Mouse (Mus musculus): ENCODE measurements around the gene Vsig10. TPM values are rescaled to one million over a fixed set of nuclear protein-coding genes. Genes with fewer than 3 reads are reported as not detected.
A peak's percentile ranks its signal among the peaks of the same experiment; 100 is the strongest.

Gene Vsig10
- polyA plus RNA-seq, 1 experiment: not detected

DNA sequence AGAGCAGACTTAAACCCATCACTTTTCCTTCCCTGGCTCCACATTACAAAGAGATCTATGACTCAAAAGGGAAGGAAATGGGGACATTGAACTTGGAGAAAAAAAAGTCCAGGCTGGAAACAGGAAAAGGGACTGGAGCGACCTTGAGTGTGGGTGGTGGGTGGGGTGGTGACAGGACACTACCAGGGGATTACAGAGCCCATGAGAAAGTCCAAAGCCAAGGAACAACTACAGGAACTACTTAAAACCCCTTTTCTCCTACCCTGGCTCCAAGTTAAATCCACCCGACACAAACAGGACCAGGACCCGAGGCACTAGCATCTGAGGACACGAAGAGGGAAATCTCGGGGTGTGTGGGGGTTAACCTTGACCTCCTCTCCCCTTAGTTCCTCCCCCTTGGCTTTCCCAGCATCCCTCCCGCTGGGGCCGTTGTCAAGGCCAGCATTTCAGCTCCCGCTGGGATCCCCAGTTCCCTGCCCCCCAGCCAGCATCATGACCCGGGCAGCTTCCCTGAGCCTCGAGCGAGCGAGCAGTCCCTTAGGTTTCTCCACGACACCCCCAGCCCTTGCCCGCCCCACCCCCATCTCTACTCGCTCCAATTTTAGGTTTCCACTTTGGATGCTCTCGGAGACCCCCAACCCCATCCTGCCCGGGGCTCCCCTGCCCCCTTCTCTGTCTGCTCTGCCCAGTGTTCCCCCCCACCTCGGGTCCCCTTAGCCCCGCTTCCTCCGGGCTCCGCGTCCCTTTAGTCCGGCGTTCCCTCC lies 37.7 kb downstream of the Vsig10 start:
- Histone ChIP-seq H3K4me3 (ENCODE audit: insufficient read depth, low read depth, low read length) (peak overlapping the region; percentile 96), H3K27ac (ENCODE audit: insufficient read depth, low read depth, low read length) (peak overlapping the region; percentile 83), H3K4me1 (ENCODE audit: control insufficient read depth, insufficient read depth, low read length) (peaks cover 17% of the 10 kb centered on the region)
- TF ChIP-seq POLR2A (IDR thresholded peaks at IDR 0.05; ENCODE audit: insufficient read depth, low read depth, low read length) (peak; percentile 14; the same call in 1 of the 2 replicates), CTCF (IDR thresholded peaks at IDR 0.05; ENCODE audit: insufficient read depth, low read depth, low read length) (no peak)
- WGBS: 1% methylated on average over 21 of the region's 24 CpGs

DNA sequence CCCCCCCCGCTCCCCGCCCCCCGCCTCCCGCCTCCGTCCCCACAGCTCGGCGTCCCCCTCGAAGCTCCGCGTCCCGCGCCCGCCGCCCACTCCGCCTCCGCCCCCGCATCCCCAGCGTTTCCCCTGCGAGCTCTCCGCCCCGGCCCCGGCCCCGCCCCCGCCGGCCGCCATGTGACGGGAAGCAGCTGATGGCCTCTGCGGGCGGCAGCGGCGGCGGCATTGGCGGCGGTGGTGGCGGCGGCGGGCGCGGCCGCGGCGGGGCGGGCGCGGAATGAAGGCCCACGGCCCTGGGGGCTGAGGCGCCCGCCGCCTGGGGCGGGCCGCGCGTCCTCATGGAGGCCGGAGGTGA lies 38.2 kb downstream of the Vsig10 start, which contains the start of gene Wsb2:
TSS of gene Wsb2 (plus strand) at position 176 of the 349 bp plus-strand sequence.
- peak within 1 kb of the TSS; percentile 96 for H3K4me3 ChIP-seq (ENCODE audit: insufficient read depth, low read depth, low read length)
- H3K27ac ChIP-seq (ENCODE audit: insufficient read depth, low read depth, low read length): peak within 1 kb of the TSS; percentile 83
- under 1% methylated on average over 44 of the region's 54 CpGs for WGBS
- peaks cover 20% of the 10 kb centered on the region for H3K4me1 ChIP-seq (ENCODE audit: control insufficient read depth, insufficient read depth, low read length)
- TF ChIP-seq POLR2A (IDR thresholded peaks at IDR 0.05; ENCODE audit: insufficient read depth, low read depth, low read length): no peak; the same call in 1 of the 2 replicates
- TF ChIP-seq CTCF (IDR thresholded peaks at IDR 0.05; ENCODE audit: insufficient read depth, low read depth, low read length): no peak

DNA sequence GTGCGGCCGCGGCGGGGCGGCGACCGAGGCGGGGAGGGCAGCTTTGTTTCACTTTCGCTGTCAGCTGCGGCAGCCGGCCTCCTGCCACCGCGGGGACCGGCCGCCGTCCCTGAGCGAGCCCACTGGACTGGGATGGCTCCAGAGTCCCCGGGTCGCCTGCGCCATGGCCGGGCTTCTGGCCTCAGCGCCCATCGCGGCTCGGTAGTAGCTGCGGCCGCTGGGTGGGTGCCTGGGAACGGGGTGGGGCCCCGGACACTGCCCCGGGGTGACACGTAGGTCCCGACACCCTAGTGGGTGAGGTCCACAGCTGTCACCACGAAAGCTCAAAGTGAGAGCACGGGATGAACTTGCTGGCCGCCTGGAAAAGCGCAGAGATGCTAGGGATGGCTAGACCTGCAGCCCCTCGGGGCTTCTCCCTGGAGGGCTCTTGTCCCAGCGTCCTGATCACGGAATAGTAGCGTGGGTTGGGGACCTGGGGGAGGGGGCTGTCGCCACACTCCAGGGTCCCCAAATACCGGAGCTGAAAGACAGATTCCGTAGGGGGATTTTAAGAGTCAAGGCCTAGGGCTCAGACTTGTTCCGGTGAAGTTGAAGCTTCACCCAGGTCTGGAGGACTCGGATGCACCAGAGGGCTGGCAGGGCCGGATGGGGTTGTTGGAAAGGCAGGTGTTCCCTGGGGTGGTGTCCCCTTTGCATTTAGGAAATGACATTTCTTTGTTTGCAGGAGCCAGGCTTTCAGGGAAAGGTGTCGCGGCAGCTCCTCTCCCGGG lies 38.8 kb downstream of the Vsig10 start:
- Histone ChIP-seq H3K4me3 (ENCODE audit: insufficient read depth, low read depth, low read length) (peak overlapping the region; percentile 96), H3K4me1 (ENCODE audit: control insufficient read depth, insufficient read depth, low read length) (peaks cover 22% of the 10 kb centered on the region), H3K27ac (ENCODE audit: insufficient read depth, low read depth, low read length) (peak overlapping the region; percentile 83)
- under 1% methylated on average over 48 of the region's 49 CpGs for WGBS
- TF ChIP-seq CTCF (IDR thresholded peaks at IDR 0.05; ENCODE audit: insufficient read depth, low read depth, low read length) (no peak), POLR2A (IDR thresholded peaks at IDR 0.05; ENCODE audit: insufficient read depth, low read depth, low read length) (no peak)

DNA sequence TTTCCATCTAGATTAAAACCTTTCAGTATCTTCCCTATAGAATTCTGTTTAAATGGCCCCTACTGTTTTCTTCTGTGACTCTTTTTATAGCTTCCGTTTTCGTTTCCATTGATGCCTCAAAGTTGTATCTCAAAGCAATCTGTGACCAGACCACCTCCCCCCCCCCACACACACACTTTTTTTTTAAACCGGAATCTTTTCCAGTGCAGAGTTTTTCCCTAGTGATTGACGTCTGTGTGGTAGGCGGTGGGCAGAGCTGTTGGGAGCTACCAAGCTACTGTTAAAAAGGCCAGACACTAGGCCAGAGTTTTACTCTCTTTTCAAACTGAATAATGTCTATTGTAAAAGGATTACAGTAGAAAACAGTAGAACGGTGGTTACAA lies 39.4 kb downstream of the Vsig10 start:
- 2% methylated on average over 6 of the region's 6 CpGs for WGBS
- Histone ChIP-seq H3K4me3 (ENCODE audit: insufficient read depth, low read depth, low read length) (peak overlapping the region; percentile 96), H3K4me1 (ENCODE audit: control insufficient read depth, insufficient read depth, low read length) (peaks cover 26% of the 10 kb centered on the region), H3K27ac (ENCODE audit: insufficient read depth, low read depth, low read length) (peak overlapping the region; percentile 83; the same call in 1 of the 2 replicates)
- no peak for TF ChIP-seq POLR2A (IDR thresholded peaks at IDR 0.05; ENCODE audit: insufficient read depth, low read depth, low read length)
- no peak for TF ChIP-seq CTCF (IDR thresholded peaks at IDR 0.05; ENCODE audit: insufficient read depth, low read depth, low read length)

DNA sequence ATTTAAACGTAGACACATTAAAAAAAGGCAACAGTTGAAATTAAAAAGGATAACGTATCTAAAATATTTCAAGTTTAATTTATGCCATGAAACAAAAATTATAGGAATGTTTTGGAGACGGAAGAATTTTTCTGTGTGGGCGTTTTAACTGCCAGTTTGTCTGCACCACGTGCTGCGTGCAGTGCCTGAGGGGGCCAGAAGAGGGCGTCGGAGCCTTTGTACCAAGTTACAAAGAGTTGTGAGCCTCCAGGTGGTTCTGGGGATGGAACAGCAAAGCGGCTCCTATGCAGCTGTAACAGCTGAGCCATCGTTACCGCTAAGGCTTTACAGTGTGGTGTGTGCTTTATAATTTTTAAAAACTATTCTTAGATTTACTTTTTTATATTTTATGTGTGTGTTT lies 39.8 kb downstream of the Vsig10 start:
- H3K4me3 ChIP-seq (ENCODE audit: insufficient read depth, low read depth, low read length): no peak overlapping the region
- peaks cover 31% of the 10 kb centered on the region for H3K4me1 ChIP-seq (ENCODE audit: control insufficient read depth, insufficient read depth, low read length)
- TF ChIP-seq POLR2A (IDR thresholded peaks at IDR 0.05; ENCODE audit: insufficient read depth, low read depth, low read length): no peak
- TF ChIP-seq CTCF (IDR thresholded peaks at IDR 0.05; ENCODE audit: insufficient read depth, low read depth, low read length): peak; percentile 78; the same call in 1 of the 2 replicates
- 19% methylated on average over 11 of the region's 11 CpGs for WGBS
- H3K27ac ChIP-seq (ENCODE audit: insufficient read depth, low read depth, low read length): no peak overlapping the region

DNA sequence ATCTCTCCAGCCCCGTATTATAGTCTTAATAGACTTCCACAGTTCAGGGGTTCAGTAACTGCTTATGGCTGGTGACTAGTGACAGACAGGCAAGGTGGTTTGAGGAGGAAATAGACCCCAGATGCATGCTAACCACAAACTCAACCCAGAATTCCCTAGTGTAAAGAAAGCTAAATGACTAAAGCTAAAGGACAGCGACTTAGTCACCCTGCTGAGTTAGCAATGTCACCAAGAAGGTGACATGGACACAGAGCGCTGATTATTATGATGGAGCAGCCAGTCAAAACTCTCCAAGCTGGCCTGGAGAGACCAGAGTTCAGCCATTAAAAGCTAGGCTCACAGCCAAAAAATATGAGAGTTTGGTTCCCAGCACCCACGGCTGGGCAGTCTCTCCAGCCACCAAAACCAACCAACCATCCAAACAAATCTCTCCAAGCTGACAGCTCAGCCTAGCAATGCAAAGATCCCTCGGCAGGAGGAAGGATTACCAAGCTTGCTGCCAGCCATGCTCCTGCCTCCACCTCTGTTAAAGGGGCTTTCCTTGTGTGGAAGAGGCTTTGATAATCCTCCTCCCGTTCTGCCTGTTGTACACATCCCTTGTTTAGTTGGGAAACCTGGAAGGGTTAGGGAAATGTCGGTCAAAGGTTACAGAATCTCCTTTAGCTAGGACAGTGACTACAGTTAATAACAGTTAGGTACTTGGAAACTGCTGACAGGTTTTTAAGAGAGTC lies 40.8 kb downstream of the Vsig10 start:
- no peak overlapping the region for H3K4me3 ChIP-seq (ENCODE audit: insufficient read depth, low read depth, low read length)
- 47% methylated on average over 7 of the region's 7 CpGs for whole genome bisulfite sequencing
- peaks cover 32% of the 10 kb centered on the region for H3K4me1 ChIP-seq (ENCODE audit: control insufficient read depth, insufficient read depth, low read length)
- no peak overlapping the region for H3K27ac ChIP-seq (ENCODE audit: insufficient read depth, low read depth, low read length)
- no peak for TF ChIP-seq CTCF (IDR thresholded peaks at IDR 0.05; ENCODE audit: insufficient read depth, low read depth, low read length)
- no peak for TF ChIP-seq POLR2A (IDR thresholded peaks at IDR 0.05; ENCODE audit: insufficient read depth, low read depth, low read length)

DNA sequence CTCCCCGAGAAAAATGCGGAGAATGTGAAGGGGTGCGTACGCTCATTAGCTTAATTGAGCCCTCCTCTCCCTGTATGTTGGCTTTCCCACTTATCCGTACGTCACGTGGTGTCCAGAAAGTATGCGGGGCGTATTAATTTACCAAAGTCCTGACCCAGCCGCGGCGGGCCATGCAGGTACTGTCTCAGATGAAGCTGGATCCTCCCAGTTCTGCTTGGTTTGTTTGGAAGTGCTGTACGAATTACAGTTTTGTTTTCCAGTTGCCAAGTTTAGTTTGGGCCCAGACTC lies 41.3 kb downstream of the Vsig10 start:
- Histone ChIP-seq H3K4me3 (ENCODE audit: insufficient read depth, low read depth, low read length) (no peak overlapping the region), H3K4me1 (ENCODE audit: control insufficient read depth, insufficient read depth, low read length) (peaks cover 32% of the 10 kb centered on the region), H3K27ac (ENCODE audit: insufficient read depth, low read depth, low read length) (no peak overlapping the region)
- TF ChIP-seq POLR2A (IDR thresholded peaks at IDR 0.05; ENCODE audit: insufficient read depth, low read depth, low read length): no peak
- TF ChIP-seq CTCF (IDR thresholded peaks at IDR 0.05; ENCODE audit: insufficient read depth, low read depth, low read length): no peak
- 37% methylated on average over 13 of the region's 13 CpGs for WGBS

DNA sequence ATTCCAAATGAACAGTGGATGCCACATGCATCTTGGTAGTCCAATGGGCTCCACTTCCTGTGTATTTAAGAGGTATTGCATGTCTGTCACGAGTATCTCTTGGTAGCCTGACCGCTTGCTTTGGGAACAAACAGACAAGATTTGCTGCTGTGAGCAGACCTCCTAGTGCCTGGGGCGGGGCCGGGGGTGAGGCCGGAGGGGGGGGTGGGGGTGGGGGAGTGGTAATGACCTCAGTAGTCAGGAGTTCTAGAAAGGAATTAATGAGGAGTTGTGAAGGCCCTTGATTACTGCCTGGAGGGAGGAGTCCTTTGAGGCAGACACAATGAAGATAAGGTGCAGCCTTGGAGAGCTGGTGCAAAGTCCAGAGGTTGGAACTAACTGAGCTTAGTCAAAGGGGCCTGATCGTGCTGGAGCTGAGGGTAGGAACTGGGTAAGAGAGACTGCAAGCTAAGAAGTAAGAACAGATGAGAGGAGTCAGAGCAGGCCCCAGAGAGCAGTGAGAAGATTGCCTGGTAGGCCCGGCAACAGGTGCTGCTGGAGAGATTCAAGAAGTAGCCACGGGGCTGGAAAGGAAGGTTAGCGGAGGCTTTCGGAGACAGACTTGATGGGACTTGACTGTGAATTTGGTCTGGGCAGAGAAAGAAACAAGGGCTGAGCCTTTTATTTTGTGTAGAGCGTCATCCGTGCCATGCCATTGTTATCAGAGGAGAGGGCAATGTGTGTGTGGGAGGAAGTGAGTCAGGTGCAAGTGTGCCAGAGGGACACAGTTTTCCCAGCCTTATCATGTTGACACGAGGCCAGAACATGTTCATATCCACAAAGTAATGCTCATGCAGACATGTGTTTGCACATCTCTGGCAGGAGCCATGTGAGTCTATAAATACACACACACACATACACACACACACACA lies 42.0 kb downstream of the Vsig10 start:
- Histone ChIP-seq H3K4me3 (ENCODE audit: insufficient read depth, low read depth, low read length) (no peak overlapping the region), H3K4me1 (ENCODE audit: control insufficient read depth, insufficient read depth, low read length) (peaks cover 34% of the 10 kb centered on the region), H3K27ac (ENCODE audit: insufficient read depth, low read depth, low read length) (no peak overlapping the region)
- 25% methylated on average over 13 of the region's 13 CpGs for WGBS
- TF ChIP-seq CTCF (IDR thresholded peaks at IDR 0.05; ENCODE audit: insufficient read depth, low read depth, low read length) (no peak), POLR2A (IDR thresholded peaks at IDR 0.05; ENCODE audit: insufficient read depth, low read depth, low read length) (no peak)

All from olfactory bulb, adult 2 months (tissue).